Mouse (Mus musculus) olfactory bulb, adult 2 months (tissue): Measurements from ENCODE around the gene Sipa1l3. TPM values are rescaled to one million over a fixed set of nuclear protein-coding genes. Genes with fewer than 3 reads are reported as not detected.

Experiments
- H3K27ac ChIP-seq: fragments of 200-500 bp; 2 replicates; pipeline ENCODE4 v1.5.1; 2012; ENCODE audit warnings: low read depth, low read length; ENCODE audit not compliant: insufficient read depth
- H3K4me1 ChIP-seq: fragments of 200-500 bp; 2 replicates; pipeline ENCODE4 v1.6.1; 2012; ENCODE audit warnings: low read length; ENCODE audit not compliant: control insufficient read depth, insufficient read depth
- H3K4me3 ChIP-seq: fragments of 200-500 bp; 2 replicates; pipeline ENCODE4 v1.5.1; 2012; ENCODE audit warnings: mild to moderate bottlenecking, low read depth, low read length, moderate library complexity; ENCODE audit not compliant: insufficient read depth
- CTCF ChIP-seq: fragments of 200-500 bp; IDR thresholded peaks from 2 replicates; pipeline ENCODE4 v1.5.1; 2012; ENCODE audit warnings: low read depth, mild to moderate bottlenecking, low read length, moderate library complexity; ENCODE audit not compliant: insufficient read depth
- POLR2A ChIP-seq: fragments of 200-500 bp; IDR thresholded peaks from 2 replicates; pipeline ENCODE4 v1.6.1; 2012; ENCODE audit warnings: mild to moderate bottlenecking, low read depth, low read length, moderate library complexity; ENCODE audit not compliant: insufficient read depth
- WGBS: fragments of 180-500 bp; shearing (Covaris S2); methylation state at CpG from one replicate; pipeline ENCODE4 v1.1.7; 2018; 5-methylcytosine and 5-hydroxymethylcytosine counted together
- polyA plus RNA-seq: library from polyadenylated mRNA; stranded (reverse); fragments of >200 nt; gene quantifications from 2 replicates; pipeline ENCODE4 v1.2.4, GENCODE M21; 2012; ENCODE audit warnings: low replicate concordance; ENCODE audit not compliant: missing spikeins, insufficient read depth, insufficient read length

Gene Sipa1l3
- polyA plus RNA-seq, 1 experiment, result not detected

DNA sequence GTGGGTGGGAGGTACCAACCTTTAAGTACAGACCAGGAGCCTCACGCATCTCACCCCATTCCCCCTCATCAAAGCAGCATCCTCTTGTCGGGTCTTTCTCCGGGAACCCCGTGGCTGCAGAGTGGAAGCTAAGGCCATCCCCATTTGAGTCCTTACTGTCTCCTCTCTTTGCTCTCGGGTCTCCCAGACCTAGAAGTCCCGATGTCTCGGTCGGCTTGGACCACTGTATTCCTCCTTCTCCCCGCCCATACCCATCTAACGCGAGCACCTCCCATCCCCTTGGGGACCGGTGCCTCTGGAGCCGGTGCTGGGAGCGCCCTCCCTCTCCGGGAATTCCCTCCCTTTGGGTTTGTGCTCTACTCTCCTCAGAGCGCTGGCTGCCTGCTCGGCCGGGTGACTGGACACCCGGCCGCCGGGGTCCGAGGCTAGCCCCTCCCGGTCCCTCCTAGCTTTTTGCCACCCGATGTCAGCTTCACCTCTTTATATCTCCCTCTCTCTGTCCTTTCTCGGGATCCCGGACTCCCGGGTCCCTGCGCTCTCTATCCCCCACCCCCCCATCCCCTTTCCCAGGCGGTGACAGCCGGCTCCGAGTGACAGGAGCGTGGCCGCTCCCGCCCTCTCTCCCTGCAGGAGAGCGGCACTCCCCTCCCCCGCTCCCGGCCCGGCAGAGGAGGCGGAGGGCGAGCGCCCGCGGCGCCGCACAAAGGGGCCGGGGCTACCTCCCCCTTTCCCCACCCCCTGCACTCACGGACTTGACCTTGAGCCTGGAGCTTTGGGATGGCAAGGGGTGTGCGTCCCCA is 213.8 kb downstream of the Sipa1l3 start:
- 2% methylated on average over 41 of the region's 48 CpGs for WGBS
- Histone ChIP-seq H3K4me1 (peaks cover 20% of the 10 kb centered on the region), H3K27ac (peak overlapping the region; percentile 90), H3K4me3 (peak overlapping the region; percentile 88)
- TF ChIP-seq CTCF, result no peak

DNA sequence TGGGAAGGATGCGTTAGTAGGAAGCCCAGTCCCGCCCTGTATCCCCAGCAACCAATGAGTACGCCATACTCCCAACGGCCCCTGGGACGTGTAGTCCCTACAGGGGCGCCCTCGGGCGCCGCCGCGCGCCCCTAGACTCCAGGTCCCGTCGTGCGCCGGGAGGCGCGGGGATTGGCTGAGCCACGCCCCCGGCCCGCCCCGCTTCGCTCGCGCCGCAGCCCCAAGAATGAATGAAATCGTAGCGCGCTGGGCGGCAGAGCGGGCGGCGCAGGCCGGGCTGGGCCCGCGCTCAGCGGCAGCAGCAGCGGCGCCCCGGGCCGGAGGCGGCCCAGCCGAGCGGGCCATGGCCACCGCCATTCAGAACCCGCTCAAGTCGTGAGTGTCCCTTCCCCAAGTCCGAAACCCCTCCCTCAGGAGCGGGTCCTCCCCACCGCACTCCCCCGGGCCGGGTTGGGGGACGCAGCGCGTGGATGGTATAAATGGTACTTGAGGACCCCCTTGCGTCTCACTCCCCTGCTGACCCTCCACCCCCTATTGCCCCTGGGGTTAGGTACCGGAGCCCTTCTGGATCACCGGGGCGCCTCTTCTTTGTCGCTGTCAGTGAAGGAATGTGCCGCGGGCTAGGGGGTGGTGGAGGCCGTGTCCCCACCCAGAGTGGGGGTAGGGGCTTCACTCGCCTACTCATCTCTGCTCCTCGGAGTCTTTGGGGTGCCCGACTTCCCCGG is 214.5 kb downstream of the Sipa1l3 start, which contains the start of gene Dpf1:
Gene Dpf1, plus strand, starts transcription at position 214 of the 725 bp plus-strand sequence.
- WGBS, result under 1% methylated on average over 56 of the region's 67 CpGs
- Histone ChIP-seq H3K27ac (peak within 1 kb of the TSS; percentile 90), H3K4me1 (peaks cover 20% of the 10 kb centered on the region), H3K4me3 (peak within 1 kb of the TSS; percentile 88)
- TF ChIP-seq POLR2A, result peak; percentile 75
- no peak for TF ChIP-seq CTCF

- TF ChIP-seq POLR2A (no peak), CTCF (no peak)
- 71% methylated on average over 7 of the region's 7 CpGs for WGBS
- H3K4me3 ChIP-seq, result no peak overlapping the region
- H3K27ac ChIP-seq, result no peak overlapping the region
- peaks cover 20% of the 10 kb centered on the region for H3K4me1 ChIP-seq
Observed at GRCm38 (mm10) chr7:29302641-29303040, 215.8 kb downstream of the Sipa1l3 start.

DNA sequence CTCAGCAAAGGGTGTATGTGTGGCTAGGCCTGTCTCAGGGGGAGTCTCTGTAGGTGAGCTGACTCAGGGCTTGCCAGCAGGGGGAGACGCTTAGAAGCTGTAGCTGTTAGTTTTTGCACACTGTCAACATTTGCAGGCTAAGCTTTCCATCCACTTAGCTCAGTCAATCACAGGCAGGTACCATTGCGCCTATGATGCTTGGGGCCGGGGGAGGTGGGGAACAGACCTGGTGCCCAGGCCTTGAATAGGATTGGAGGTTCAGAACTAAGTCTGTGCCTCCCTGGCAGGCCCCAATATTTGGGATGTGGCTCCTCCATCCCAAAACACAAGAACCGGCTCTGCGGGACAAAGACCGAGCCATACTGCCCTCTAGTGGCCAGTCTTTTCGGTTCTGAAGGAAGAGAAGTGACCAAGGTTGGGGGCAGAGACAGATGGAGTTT is 217.3 kb downstream of the Sipa1l3 start:
- 6% methylated on average over 7 of the region's 7 CpGs for WGBS
- no peak overlapping the region for H3K27ac ChIP-seq

GRCm38 (mm10) chr7:29296998-29297397 is 221.4 kb downstream of the Sipa1l3 start:
- 0 out of 2 replicates have a peak, but pooled peaks cover 6% of the 10 kb centered on the region for H3K4me1 ChIP-seq
- TF ChIP-seq POLR2A (no peak), CTCF (no peak)
- no peak overlapping the region for H3K4me3 ChIP-seq
- 9% methylated on average over 10 of the region's 10 CpGs for WGBS
- H3K27ac ChIP-seq, result no peak overlapping the region

More for the DNA sequence above, 217.3 kb downstream of the Sipa1l3 start:
- Histone ChIP-seq H3K4me1 (peaks cover 14% of the 10 kb centered on the region), H3K4me3 (no peak overlapping the region)
- TF ChIP-seq POLR2A (no peak), CTCF (peak; percentile 70)

DNA sequence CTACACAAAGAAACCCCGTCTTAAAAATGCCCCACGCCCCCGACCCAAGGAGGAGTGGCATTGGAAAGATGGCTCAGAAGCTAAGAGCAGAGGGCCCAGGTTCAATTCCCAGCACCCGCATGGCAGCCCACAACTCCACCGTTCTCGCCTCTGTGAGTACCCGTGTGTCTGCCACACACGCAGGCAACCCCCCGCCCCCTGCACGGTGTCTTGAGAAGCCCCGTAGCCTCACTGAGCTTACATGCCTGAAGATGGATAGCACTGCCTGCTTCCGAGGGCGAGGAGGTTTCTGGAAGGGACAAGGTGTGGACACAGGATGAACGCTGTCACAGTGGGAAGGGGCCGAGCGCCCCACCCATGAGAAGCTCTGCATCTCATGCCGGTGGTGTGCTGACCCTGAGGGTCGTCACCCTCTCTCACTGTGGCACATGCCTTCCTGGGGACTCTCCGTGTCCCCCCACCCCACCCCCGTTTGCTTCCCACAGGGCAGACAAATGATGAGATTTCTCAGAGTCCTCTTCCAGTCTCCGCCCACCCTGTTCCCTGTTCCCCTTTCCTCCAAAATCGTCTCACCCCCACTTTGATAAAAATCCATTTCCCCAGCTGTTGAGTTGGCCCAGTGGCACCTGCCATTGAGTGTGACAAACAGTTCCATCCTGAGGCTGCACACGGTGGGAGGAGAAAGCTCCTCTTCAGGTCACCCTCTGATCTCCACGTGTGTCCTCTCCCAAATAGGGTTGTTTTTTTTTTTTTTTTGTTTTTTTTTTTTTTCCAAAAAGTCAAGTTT is 222.4 kb downstream of the Sipa1l3 start:
- H3K4me1 ChIP-seq, result 0 out of 2 replicates have a peak, but pooled peaks cover 4% of the 10 kb centered on the region
- H3K4me3 ChIP-seq, result no peak overlapping the region
- no peak for TF ChIP-seq POLR2A
- no peak for TF ChIP-seq CTCF
- 83% methylated on average over 24 of the region's 24 CpGs for WGBS
- no peak overlapping the region for H3K27ac ChIP-seq

DNA sequence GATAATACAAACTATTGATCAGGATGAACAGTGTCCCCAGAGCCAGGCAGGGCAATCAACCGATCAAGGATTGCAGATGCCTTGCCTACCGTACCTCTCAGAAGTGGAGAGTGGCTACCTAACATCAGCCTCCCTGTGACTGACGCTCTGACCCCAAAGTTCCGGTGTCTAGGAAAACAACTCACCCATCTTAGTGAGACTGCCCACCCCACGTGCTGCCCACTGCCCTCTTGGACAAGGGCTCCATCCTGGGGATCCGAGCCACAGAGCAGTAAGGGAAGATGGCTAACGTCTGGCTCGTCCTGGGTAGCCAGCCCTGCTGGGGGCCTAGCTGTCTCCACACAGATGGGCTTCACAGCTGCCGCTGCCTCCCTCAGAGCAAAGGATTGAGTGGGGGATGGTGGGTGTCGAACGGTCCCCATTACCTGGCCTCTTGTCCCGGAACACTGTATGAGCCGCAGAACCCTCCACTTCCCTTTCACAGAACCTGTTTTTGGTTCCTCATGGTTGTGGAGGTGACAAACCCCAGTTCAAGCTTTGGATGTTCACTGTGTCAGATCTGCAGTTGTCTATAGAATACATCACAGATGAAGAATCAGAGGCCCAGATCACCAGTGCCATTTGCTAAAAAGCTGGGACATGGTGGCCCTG is 224.2 kb downstream of the Sipa1l3 start:
- TF ChIP-seq CTCF (no peak), POLR2A (no peak)
- no peak overlapping the region for H3K27ac ChIP-seq
- H3K4me3 ChIP-seq, result no peak overlapping the region
- H3K4me1 ChIP-seq, result peaks cover 6% of the 10 kb centered on the region
- 86% methylated on average over 13 of the region's 13 CpGs for WGBS
